Mouse (Mus musculus): ENCODE data around the gene Rbm39. TPM values are rescaled to one million over a fixed set of nuclear protein-coding genes. Genes with fewer than 3 reads are reported as not detected.

Gene Rbm39
- polyA plus RNA-seq, 1 experiment: 472 TPM

- peak overlapping the region; percentile 84 for H3K4me3 ChIP-seq (ENCODE audit: insufficient read depth, low read length)
- no peak for TF ChIP-seq POLR2A (IDR thresholded peaks at IDR 0.05; ENCODE audit: borderline replicate concordance, low read depth, low read length)
- TF ChIP-seq CTCF (IDR thresholded peaks at IDR 0.05; ENCODE audit: low read depth, low read length): no peak
- H3K27ac ChIP-seq (ENCODE audit: insufficient read depth, low read depth, low read length): peak overlapping the region; percentile 97
- peaks cover 18% of the 10 kb centered on the region for H3K4me1 ChIP-seq (ENCODE audit: control insufficient read depth, insufficient read depth, low read length)
Observed at GRCm38 (mm10) chr2:156180824-156181590, 969 bp upstream of the Rbm39 start.

- Histone ChIP-seq H3K27ac (ENCODE audit: insufficient read depth, low read depth, low read length) (peak overlapping the region; percentile 96), H3K4me3 (ENCODE audit: insufficient read depth, low read length) (peak overlapping the region; percentile 99), H3K4me1 (ENCODE audit: control insufficient read depth, insufficient read depth, low read length) (peaks cover 20% of the 10 kb centered on the region)
- TF ChIP-seq POLR2A (IDR thresholded peaks at IDR 0.05; ENCODE audit: borderline replicate concordance, low read depth, low read length) (no peak), CTCF (IDR thresholded peaks at IDR 0.05; ENCODE audit: low read depth, low read length) (no peak)
Observed at GRCm38 (mm10) chr2:156179796-156180093, 293 bp downstream of the Rbm39 start.

- peak overlapping the region; percentile 96 for H3K27ac ChIP-seq (ENCODE audit: insufficient read depth, low read depth, low read length)
- H3K4me1 ChIP-seq (ENCODE audit: control insufficient read depth, insufficient read depth, low read length): peaks cover 20% of the 10 kb centered on the region
- peak overlapping the region; percentile 99 for H3K4me3 ChIP-seq (ENCODE audit: insufficient read depth, low read length)
- TF ChIP-seq POLR2A (IDR thresholded peaks at IDR 0.05; ENCODE audit: borderline replicate concordance, low read depth, low read length): no peak
- TF ChIP-seq CTCF (IDR thresholded peaks at IDR 0.05; ENCODE audit: low read depth, low read length): no peak
Observed at GRCm38 (mm10) chr2:156179046-156179795, 817 bp downstream of the Rbm39 start.

GRCm38 (mm10) chr2:156177651-156178050 lies 2.4 kb downstream of the Rbm39 start:
- Histone ChIP-seq H3K4me3 (ENCODE audit: insufficient read depth, low read length) (peak overlapping the region; percentile 48), H3K27ac (ENCODE audit: insufficient read depth, low read depth, low read length) (no peak overlapping the region)
- TF ChIP-seq CTCF (IDR thresholded peaks at IDR 0.05; ENCODE audit: low read depth, low read length) (no peak), POLR2A (IDR thresholded peaks at IDR 0.05; ENCODE audit: borderline replicate concordance, low read depth, low read length) (no peak)

GRCm38 (mm10) chr2:156177079-156177478 lies 3.0 kb downstream of the Rbm39 start:
- no peak for TF ChIP-seq CTCF (IDR thresholded peaks at IDR 0.05; ENCODE audit: low read depth, low read length)
- TF ChIP-seq POLR2A (IDR thresholded peaks at IDR 0.05; ENCODE audit: borderline replicate concordance, low read depth, low read length): no peak
- H3K4me3 ChIP-seq (ENCODE audit: insufficient read depth, low read length): peak overlapping the region; percentile 21; the same call in 1 of the 2 replicates
- peaks cover 20% of the 10 kb centered on the region for H3K4me1 ChIP-seq (ENCODE audit: control insufficient read depth, insufficient read depth, low read length)
- H3K27ac ChIP-seq (ENCODE audit: insufficient read depth, low read depth, low read length): no peak overlapping the region

More at GRCm38 (mm10) chr2:156177651-156178050, 2.4 kb downstream of the Rbm39 start:
- H3K4me1 ChIP-seq (ENCODE audit: control insufficient read depth, insufficient read depth, low read length): peaks cover 20% of the 10 kb centered on the region

GRCm38 (mm10) chr2:156166557-156166956 lies 13.5 kb downstream of the Rbm39 start:
- no peak for TF ChIP-seq POLR2A (IDR thresholded peaks at IDR 0.05; ENCODE audit: borderline replicate concordance, low read depth, low read length)
- no peak for TF ChIP-seq CTCF (IDR thresholded peaks at IDR 0.05; ENCODE audit: low read depth, low read length)
- Histone ChIP-seq H3K27ac (ENCODE audit: insufficient read depth, low read depth, low read length) (no peak overlapping the region), H3K4me3 (ENCODE audit: insufficient read depth, low read length) (no peak overlapping the region), H3K4me1 (ENCODE audit: control insufficient read depth, insufficient read depth, low read length) (no peaks in the 10 kb centered on the region)

GRCm38 (mm10) chr2:156165478-156165877 lies 14.6 kb downstream of the Rbm39 start:
- Histone ChIP-seq H3K4me3 (ENCODE audit: insufficient read depth, low read length) (no peak overlapping the region), H3K4me1 (ENCODE audit: control insufficient read depth, insufficient read depth, low read length) (no peaks in the 10 kb centered on the region), H3K27ac (ENCODE audit: insufficient read depth, low read depth, low read length) (no peak overlapping the region)
- TF ChIP-seq POLR2A (IDR thresholded peaks at IDR 0.05; ENCODE audit: borderline replicate concordance, low read depth, low read length): no peak
- no peak for TF ChIP-seq CTCF (IDR thresholded peaks at IDR 0.05; ENCODE audit: low read depth, low read length)

- no peak overlapping the region for H3K4me3 ChIP-seq (ENCODE audit: insufficient read depth, low read length)
- peaks cover 4% of the 10 kb centered on the region for H3K4me1 ChIP-seq (ENCODE audit: control insufficient read depth, insufficient read depth, low read length)
- no peak overlapping the region for H3K27ac ChIP-seq (ENCODE audit: insufficient read depth, low read depth, low read length)
- no peak for TF ChIP-seq CTCF (IDR thresholded peaks at IDR 0.05; ENCODE audit: low read depth, low read length)
- no peak for TF ChIP-seq POLR2A (IDR thresholded peaks at IDR 0.05; ENCODE audit: borderline replicate concordance, low read depth, low read length)
Observed at GRCm38 (mm10) chr2:156151538-156151937, 28.5 kb downstream of the Rbm39 start.

GRCm38 (mm10) chr2:156147316-156147915 lies 32.6 kb downstream of the Rbm39 start:
- Histone ChIP-seq H3K4me1 (ENCODE audit: control insufficient read depth, insufficient read depth, low read length) (peaks cover 9% of the 10 kb centered on the region), H3K4me3 (ENCODE audit: insufficient read depth, low read length) (no peak overlapping the region), H3K27ac (ENCODE audit: insufficient read depth, low read depth, low read length) (no peak overlapping the region)
- TF ChIP-seq POLR2A (IDR thresholded peaks at IDR 0.05; ENCODE audit: borderline replicate concordance, low read depth, low read length): no peak

Data from bone marrow macrophage, adult 2 months (primary cell).